Mouse (Mus musculus): ENCODE measurements around the gene Arhgap30. TPM values are rescaled to one million over a fixed set of nuclear protein-coding genes. Genes with fewer than 3 reads are reported as not detected.
A peak's percentile ranks its signal among the peaks of the same experiment; 100 is the strongest.

Gene Arhgap30
- polyA plus RNA-seq, 1 experiment from 2014 or later = 0.48 TPM

DNA sequence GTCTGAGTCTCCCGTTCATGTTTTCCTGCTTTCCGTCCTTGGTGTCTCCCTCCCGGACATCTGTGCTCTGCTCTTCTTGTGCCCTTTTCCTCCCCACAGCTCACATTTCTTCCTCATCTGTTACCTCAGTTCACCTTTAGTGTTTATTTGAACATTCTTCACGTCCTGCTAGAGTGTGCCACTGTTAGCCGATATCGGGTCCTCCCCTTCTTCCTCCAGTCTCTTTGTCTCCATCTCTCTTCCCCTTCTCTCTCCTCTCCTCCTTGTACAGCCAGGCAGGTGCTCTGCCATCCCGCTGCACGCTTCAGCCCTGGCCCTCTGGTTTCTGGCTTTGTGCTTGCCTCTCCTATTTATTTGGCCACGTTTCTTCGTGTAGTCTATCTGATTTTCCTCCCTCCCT is 58.9 kb downstream of the Arhgap30 start:
- no peak overlapping the region for H3K9ac ChIP-seq (replicated peaks; ENCODE audit: low read depth, low read length)
- H3K9me3 ChIP-seq (ENCODE audit: control insufficient read depth, low read length) = no peaks in the 10 kb centered on the region
- H3K36me3 ChIP-seq (ENCODE audit: control insufficient read depth, insufficient read depth) = no peaks in the 10 kb centered on the region
- no peak overlapping the region for H3K27ac ChIP-seq (ENCODE audit: low read length)
- no peaks in the 10 kb centered on the region for H3K4me1 ChIP-seq (replicated peaks; ENCODE audit: control insufficient read depth, insufficient read depth, low read length)
- no peaks in the 10 kb centered on the region for H3K27me3 ChIP-seq (replicated peaks; ENCODE audit: control insufficient read depth, insufficient read depth, low read length)
- WGBS = 74% methylated on average over 10 of the region's 10 CpGs
- H3K4me2 ChIP-seq (ENCODE audit: low read length) = no peak overlapping the region
- H3K4me3 ChIP-seq (replicated peaks; ENCODE audit: low read length) = no peak overlapping the region
- ATAC-seq = no peak

DNA sequence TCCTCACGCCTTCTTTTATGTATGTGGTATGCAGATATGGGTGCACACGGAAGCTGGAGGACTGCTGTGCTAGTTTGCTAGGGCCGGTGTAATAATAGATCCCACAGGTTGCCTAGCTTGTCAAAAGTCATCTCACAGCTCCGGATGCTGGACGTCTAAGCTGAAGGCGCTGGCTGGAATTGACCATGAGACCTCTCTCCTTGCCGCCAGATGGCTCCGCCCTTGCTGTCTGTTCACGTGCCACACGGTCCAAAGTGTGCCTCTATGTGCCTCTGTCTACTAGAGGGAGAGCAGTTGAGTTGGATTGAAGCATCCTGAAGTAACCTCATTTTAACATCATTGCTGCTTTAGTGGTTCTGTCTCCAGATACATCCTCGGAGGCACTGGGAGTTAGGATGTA is 61.3 kb downstream of the Arhgap30 start:
- WGBS = 87% methylated on average over 11 of the region's 11 CpGs
- ATAC-seq = no peak
- Histone ChIP-seq H3K27ac (ENCODE audit: low read length) (no peak overlapping the region), H3K4me2 (ENCODE audit: low read length) (no peak overlapping the region), H3K4me1 (replicated peaks; ENCODE audit: control insufficient read depth, insufficient read depth, low read length) (no peaks in the 10 kb centered on the region), H3K27me3 (replicated peaks; ENCODE audit: control insufficient read depth, insufficient read depth, low read length) (no peaks in the 10 kb centered on the region), H3K9ac (replicated peaks; ENCODE audit: low read depth, low read length) (no peak overlapping the region), H3K9me3 (ENCODE audit: control insufficient read depth, low read length) (no peaks in the 10 kb centered on the region), H3K36me3 (ENCODE audit: control insufficient read depth, insufficient read depth) (no peaks in the 10 kb centered on the region), H3K4me3 (replicated peaks; ENCODE audit: low read length) (no peak overlapping the region)

- no peaks in the 10 kb centered on the region for H3K9me3 ChIP-seq (ENCODE audit: control insufficient read depth, low read length)
- 80% methylated on average over 10 of the region's 10 CpGs for WGBS
- no peaks in the 10 kb centered on the region for H3K27me3 ChIP-seq (replicated peaks; ENCODE audit: control insufficient read depth, insufficient read depth, low read length)
- no peaks in the 10 kb centered on the region for H3K36me3 ChIP-seq (ENCODE audit: control insufficient read depth, insufficient read depth)
- no peak for ATAC-seq
- H3K4me2 ChIP-seq (ENCODE audit: low read length) = no peak overlapping the region
- H3K4me3 ChIP-seq (replicated peaks; ENCODE audit: low read length) = no peak overlapping the region
- H3K27ac ChIP-seq (ENCODE audit: low read length) = no peak overlapping the region
- no peaks in the 10 kb centered on the region for H3K4me1 ChIP-seq (replicated peaks; ENCODE audit: control insufficient read depth, insufficient read depth, low read length)
- no peak overlapping the region for H3K9ac ChIP-seq (replicated peaks; ENCODE audit: low read depth, low read length)
These were observed 62.2 kb downstream of the Arhgap30 start for GRCm38 (mm10) chr1:171451001-171451400.

DNA sequence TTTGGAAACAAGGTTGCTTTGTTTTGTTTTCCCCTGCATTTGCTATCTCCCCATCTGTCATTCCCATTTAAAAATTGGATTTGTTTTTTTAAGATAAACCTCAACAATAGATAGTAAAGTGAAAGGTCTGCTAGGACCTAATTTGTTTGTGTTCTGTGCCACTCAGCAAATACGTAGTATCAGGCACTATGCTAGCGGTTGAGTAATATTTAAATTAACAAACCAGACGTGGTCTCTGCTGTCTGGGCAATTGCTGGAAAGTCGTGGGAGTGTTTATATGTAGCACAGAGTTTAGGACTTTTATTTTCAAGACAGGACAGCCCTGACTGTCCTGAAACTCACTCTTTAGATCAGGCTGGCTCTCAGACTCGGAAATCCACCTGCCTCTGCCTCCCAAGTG is 63.8 kb downstream of the Arhgap30 start:
- H3K27me3 ChIP-seq (replicated peaks; ENCODE audit: control insufficient read depth, insufficient read depth, low read length) = no peaks in the 10 kb centered on the region
- H3K4me2 ChIP-seq (ENCODE audit: low read length) = no peak overlapping the region
- no peak overlapping the region for H3K27ac ChIP-seq (ENCODE audit: low read length)
- 70% methylated on average over 5 of the region's 5 CpGs for WGBS
- no peak for ATAC-seq
- H3K4me1 ChIP-seq (replicated peaks; ENCODE audit: control insufficient read depth, insufficient read depth, low read length) = no peaks in the 10 kb centered on the region
- no peak overlapping the region for H3K9ac ChIP-seq (replicated peaks; ENCODE audit: low read depth, low read length)
- no peak overlapping the region for H3K4me3 ChIP-seq (replicated peaks; ENCODE audit: low read length)
- H3K36me3 ChIP-seq (ENCODE audit: control insufficient read depth, insufficient read depth) = no peaks in the 10 kb centered on the region
- H3K9me3 ChIP-seq (ENCODE audit: control insufficient read depth, low read length) = no peaks in the 10 kb centered on the region

DNA sequence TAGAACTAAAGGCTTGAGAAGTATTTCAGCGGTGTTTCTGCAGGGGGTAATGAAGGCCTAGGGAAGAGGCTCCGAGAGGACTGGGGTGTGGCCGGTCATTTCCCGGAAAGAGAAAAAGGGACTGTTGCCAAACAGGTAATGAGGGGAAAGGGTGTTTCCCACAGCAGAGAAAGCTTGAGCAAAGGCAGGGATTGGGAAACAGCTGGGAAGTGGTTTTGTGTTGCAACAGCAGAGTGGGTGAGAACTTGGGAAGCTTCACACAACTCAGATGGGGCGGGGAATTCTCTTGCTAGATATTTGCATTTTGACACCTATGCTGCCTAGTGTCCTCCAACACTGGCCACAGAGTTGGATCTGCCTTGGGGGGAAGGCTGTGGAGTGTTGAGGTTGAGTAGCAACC is 64.2 kb downstream of the Arhgap30 start:
- Histone ChIP-seq H3K27me3 (replicated peaks; ENCODE audit: control insufficient read depth, insufficient read depth, low read length) (no peaks in the 10 kb centered on the region), H3K9ac (replicated peaks; ENCODE audit: low read depth, low read length) (no peak overlapping the region), H3K4me3 (replicated peaks; ENCODE audit: low read length) (no peak overlapping the region), H3K4me2 (ENCODE audit: low read length) (no peak overlapping the region), H3K36me3 (ENCODE audit: control insufficient read depth, insufficient read depth) (no peaks in the 10 kb centered on the region), H3K4me1 (replicated peaks; ENCODE audit: control insufficient read depth, insufficient read depth, low read length) (no peaks in the 10 kb centered on the region), H3K9me3 (ENCODE audit: control insufficient read depth, low read length) (no peaks in the 10 kb centered on the region), H3K27ac (ENCODE audit: low read length) (no peak overlapping the region)
- WGBS = 86% methylated on average over 5 of the region's 5 CpGs
- ATAC-seq = no peak

DNA sequence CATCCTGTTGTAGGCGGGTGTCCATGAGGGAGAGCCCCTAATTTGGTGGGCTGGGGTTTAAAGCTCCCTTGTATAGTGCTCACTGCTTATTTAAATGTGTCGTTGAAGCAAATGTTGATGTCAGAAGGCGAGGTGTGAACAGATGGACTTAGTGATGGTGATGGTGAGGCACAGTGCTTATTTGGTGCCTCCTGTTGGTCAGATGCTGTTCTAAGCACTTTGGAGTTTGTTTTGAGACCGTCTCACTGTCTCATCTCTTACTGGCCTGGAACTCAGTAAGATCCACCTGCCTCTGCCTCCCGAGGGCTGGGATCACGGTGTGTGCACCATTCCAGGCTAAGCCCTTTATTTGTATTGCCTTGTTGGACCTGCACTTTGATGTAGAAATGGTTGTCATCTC is 66.2 kb downstream of the Arhgap30 start:
- no peak overlapping the region for H3K9ac ChIP-seq (replicated peaks; ENCODE audit: low read depth, low read length)
- no peak for ATAC-seq
- H3K4me2 ChIP-seq (ENCODE audit: low read length) = no peak overlapping the region
- H3K4me3 ChIP-seq (replicated peaks; ENCODE audit: low read length) = no peak overlapping the region
- WGBS = 77% methylated on average over 6 of the region's 6 CpGs
- H3K27ac ChIP-seq (ENCODE audit: low read length) = no peak overlapping the region
- H3K4me1 ChIP-seq (replicated peaks; ENCODE audit: control insufficient read depth, insufficient read depth, low read length) = peaks cover 4% of the 10 kb centered on the region; the same call in 1 of the 2 replicates
- H3K9me3 ChIP-seq (ENCODE audit: control insufficient read depth, low read length) = no peaks in the 10 kb centered on the region
- H3K36me3 ChIP-seq (ENCODE audit: control insufficient read depth, insufficient read depth) = no peaks in the 10 kb centered on the region
- no peaks in the 10 kb centered on the region for H3K27me3 ChIP-seq (replicated peaks; ENCODE audit: control insufficient read depth, insufficient read depth, low read length)

- no peaks in the 10 kb centered on the region for H3K36me3 ChIP-seq (ENCODE audit: control insufficient read depth, insufficient read depth)
- no peak overlapping the region for H3K4me2 ChIP-seq (ENCODE audit: low read length)
- H3K27ac ChIP-seq (ENCODE audit: low read length) = no peak overlapping the region
- 90% methylated on average over 1 of the region's 1 CpGs for WGBS
- H3K9me3 ChIP-seq (ENCODE audit: control insufficient read depth, low read length) = no peaks in the 10 kb centered on the region
- H3K4me3 ChIP-seq (replicated peaks; ENCODE audit: low read length) = no peak overlapping the region
- ATAC-seq = no peak
- no peaks in the 10 kb centered on the region for H3K27me3 ChIP-seq (replicated peaks; ENCODE audit: control insufficient read depth, insufficient read depth, low read length)
- H3K9ac ChIP-seq (replicated peaks; ENCODE audit: low read depth, low read length) = no peak overlapping the region
- peaks cover 12% of the 10 kb centered on the region; the same call in 1 of the 2 replicates for H3K4me1 ChIP-seq (replicated peaks; ENCODE audit: control insufficient read depth, insufficient read depth, low read length)
These were observed 68.8 kb downstream of the Arhgap30 start for GRCm38 (mm10) chr1:171457568-171457967.

- H3K9ac ChIP-seq (replicated peaks; ENCODE audit: low read depth, low read length) = no peak overlapping the region
- H3K27ac ChIP-seq (ENCODE audit: low read length) = no peak overlapping the region
- peak; percentile 49; the same call in 1 of the 2 replicates for ATAC-seq
- H3K27me3 ChIP-seq (replicated peaks; ENCODE audit: control insufficient read depth, insufficient read depth, low read length) = no peaks in the 10 kb centered on the region
- peaks cover 12% of the 10 kb centered on the region; the same call in 1 of the 2 replicates for H3K4me1 ChIP-seq (replicated peaks; ENCODE audit: control insufficient read depth, insufficient read depth, low read length)
- no peak overlapping the region for H3K4me3 ChIP-seq (replicated peaks; ENCODE audit: low read length)
- no peaks in the 10 kb centered on the region for H3K9me3 ChIP-seq (ENCODE audit: control insufficient read depth, low read length)
- WGBS = 21% methylated on average over 5 of the region's 5 CpGs
- H3K4me2 ChIP-seq (ENCODE audit: low read length) = peak overlapping the region; percentile 4; the same call in 1 of the 2 replicates
- H3K36me3 ChIP-seq (ENCODE audit: control insufficient read depth, insufficient read depth) = no peaks in the 10 kb centered on the region
These were observed 71.0 kb downstream of the Arhgap30 start for GRCm38 (mm10) chr1:171459791-171460190.

Data from forebrain, embryonic 16.5 days (tissue).